Mouse (Mus musculus) monocyte, adult 2 months (primary cell): ENCODE data around the gene Slc16a5.

Source experiments
- DNase-seq, 2 experiments: peaks; one replicate each; pipeline ENCODE4 v3.0.0; 2022; ENCODE audit warnings: low spot score in 2 of 2, low read depth in 1 of 2

Gene Slc16a5

DNA sequence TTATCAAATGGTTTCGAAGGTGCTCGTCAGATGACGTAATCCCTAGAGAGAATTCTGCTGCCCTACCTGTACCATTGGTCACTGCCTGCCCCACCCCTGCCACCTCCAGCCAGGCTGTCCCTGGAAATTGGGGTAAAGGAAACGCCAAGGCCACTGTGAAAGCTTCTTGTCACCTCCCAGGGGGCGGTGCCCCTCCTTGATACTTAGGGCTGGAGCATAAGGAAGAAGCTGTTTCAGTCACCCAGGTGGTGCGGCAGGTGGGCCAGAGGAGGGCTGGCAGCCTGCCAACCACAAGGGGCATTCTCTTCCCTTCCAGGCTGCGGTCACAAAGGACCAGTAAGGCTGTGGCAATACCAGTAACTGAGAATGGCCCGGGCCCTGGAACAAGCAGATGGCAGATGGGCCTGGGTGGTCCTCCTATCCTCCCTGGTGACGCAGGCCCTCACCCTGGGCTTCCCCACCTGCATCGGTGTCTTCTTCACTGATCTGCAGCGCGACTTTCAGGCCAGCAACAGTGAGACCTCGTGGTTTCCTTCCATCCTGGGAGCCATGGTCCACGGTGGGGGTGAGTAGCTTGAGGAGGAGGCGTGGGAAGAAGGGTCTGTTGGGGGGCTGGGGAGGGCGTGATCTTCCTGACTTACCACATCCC is at the start of gene Slc16a5:
Gene Slc16a5 (plus strand): TSS at position 232 of the 649 bp plus-strand sequence.
- DNase-seq, result no peak

DNA sequence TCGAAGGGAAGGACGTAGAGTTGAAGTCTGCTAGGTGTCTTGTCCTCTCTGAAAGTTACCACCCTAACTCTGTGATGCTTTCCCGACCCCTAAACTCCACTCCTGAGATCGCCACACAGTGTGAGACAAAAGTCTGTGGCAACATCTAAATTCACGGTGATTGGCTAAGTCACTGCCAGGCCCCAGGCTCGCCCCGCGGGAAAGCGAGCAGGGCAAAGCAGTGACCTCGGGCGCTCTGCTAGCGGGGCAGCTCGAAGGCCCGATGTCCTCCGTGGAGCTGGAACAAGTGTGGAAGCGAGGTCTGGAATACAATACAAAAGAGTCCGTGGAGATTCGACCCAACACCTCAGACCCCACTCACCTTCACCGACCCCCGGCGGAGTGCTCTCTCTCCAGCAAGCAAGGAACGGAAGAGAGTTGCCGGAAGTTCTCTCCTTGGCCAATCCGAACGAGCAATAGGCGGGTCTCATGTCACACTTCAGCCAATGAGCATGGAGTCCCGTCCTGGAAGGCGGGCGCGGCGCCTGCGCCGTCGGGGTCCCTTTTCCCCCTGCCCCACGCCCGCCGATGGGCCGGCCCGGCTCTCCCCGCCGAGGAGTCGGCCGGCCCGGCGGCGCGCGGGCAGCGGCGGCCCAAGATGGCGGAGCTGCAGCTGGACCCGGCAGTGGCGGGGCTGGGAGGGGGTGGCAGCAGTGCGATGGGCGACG is 42.6 kb upstream of the Slc16a5 start, which contains the start of the genes Atp5h and Kctd2:
Gene Atp5h (minus strand): TSS at position 432 of the 707 bp plus-strand sequence.
Gene Kctd2 (plus strand): TSS at position 598 of the 707 bp plus-strand sequence.
- DNase-seq, result peak; percentile 87 to 89

- DNase-seq, result no peak
Measured at GRCm38 (mm10) chr11:115420336-115421190, 41.7 kb upstream of the Slc16a5 start.

- DNase-seq, result no peak
Measured at GRCm38 (mm10) chr11:115421328-115421727, 40.9 kb upstream of the Slc16a5 start.

DNA sequence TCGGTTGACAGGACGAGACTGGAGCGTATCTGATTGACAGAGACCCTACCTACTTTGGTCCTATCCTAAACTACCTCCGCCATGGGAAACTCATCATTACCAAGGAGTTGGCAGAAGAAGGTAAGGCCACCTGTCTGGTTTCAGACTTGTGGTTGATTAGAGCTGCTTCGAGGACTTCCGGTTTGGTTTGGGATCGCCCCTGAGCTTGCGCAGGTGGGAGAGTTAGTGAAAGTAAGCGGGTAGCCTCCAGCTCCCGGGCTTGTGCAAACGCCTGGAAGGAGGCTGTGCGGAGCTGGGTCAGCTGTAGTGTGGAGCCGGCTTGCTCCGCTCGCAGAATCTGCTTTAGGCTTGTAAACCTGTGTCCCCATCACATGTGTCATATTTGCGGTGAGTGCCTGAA is 40.3 kb upstream of the Slc16a5 start:
- no peak for DNase-seq

DNA sequence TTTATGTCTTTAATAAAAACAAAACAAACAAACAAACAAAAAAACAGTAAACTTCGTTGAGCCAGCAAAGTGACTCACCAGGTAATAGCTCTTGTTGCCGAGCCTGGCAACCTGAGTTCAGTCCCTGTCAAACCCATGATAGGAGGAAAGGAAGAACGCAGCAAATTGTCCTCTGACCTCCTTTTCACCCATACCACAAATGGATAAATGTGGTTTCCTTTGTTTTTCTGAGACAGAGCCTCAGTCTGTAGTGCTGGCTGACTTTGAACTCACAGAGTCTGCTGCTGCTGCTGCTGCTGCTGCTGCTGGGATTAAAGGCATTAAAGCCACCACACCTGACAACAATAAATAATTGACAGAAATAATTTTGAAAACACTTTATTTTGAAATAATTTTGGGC is 39.2 kb upstream of the Slc16a5 start:
- DNase-seq, result no peak

DNA sequence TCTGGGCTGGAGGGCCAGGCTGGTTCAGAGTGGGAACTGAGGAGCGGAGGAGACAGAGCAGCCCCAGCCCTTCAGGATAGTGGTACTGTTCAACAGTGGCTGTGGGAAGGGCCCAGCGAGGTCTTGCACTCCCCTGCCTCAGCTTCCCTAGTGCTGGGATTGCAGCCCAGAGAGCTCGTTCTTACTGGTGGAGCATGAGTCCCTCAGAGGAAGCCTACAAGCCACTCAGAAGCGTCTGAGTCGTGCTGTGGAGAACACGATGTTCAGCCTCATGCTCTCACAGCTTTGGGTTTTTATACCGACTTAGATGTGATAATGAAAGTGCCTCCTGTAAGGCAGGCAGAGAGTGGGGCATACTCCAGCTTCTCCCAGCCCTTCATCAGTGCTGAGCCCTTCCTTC is 37.6 kb upstream of the Slc16a5 start:
- no peak for DNase-seq

GRCm38 (mm10) chr11:115425671-115426070 is 36.6 kb upstream of the Slc16a5 start:
- DNase-seq, result no peak

DNA sequence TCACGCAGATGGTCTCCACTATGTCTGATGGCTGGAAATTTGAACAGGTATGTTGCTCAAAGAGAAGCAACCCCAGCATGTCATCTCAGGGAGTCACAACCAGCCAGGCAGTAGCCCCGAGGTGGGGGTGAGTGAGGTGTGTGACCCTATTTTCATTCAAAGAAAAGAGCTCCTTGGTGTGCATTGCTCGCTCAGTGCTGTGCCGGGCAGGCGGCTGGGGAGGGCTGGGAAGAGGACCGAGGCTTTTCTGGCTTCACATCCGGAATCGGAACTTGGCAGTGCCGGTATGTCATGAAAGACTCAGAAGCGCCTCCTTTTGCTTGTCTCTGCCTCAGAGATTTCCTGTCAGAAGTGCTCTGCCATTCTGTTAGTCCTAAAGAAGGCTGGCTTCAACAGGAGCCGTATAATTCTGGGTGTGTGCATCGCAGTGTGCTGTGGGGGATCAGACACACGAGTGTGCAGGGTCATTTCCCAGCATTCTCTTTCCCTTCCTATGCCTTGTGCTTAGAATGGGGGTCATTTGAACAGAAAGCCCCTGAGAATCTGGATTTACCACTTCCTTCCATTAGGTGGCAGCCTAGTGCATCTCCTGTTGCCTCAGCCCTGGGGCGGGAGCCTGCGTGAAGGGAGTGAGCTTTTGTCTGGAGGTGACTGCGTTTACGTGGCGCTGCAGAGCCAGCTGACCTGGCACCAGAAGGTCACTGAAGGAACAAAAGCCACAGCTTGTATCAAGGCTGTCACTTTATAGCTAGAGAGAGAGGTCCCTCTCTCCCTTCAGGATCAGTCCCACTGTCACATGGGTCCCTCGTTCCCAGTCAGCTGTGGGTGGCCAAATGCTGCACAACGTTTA is 34.6 kb upstream of the Slc16a5 start:
- peak in 1 of 2 experiments; percentile 33 for DNase-seq

DNA sequence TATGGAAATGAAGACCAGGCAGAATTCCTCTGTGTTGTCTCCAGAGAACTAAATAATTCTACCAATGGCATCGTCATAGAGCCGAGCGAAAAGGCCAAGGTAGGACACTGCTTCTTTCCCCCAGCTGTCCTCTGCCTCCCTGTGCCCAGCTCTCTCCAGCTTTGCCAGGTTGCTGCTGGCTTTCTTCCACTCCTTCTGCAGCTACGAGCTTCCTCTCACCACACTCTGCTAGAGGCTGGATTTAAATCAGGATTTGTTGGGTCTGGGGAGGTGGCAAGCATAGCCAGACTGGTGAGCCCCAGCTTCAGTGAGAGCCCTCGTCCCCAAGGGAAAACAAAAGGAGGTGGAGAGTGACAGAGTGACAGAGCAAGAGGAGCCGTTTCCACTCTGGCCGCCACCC is 33.0 kb upstream of the Slc16a5 start:
- DNase-seq, result no peak

GRCm38 (mm10) chr11:115430561-115430960 is 31.7 kb upstream of the Slc16a5 start:
- no peak for DNase-seq

- DNase-seq, result no peak
Measured at GRCm38 (mm10) chr11:115432814-115433213, 29.5 kb upstream of the Slc16a5 start.

DNA sequence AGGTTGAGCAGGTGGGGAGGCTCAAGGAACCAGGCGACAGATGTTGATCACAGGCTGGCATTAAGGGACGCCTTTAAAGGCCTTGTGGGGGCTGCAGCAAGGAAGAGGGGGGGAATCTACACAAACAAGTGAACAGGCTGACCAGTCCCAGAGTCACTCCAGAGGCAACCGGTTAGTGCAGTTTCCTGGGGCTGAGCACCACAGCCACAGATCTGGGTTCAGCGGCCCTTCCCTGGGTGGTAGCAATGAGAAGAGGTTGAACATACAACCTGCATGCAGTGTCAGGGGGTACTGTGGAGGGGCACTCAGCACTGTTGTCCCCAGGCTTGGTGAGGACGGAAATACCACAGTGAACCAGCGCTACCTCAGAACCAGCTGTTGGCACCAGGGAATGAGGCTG is 28.9 kb upstream of the Slc16a5 start:
- no peak for DNase-seq

- no peak for DNase-seq
Measured at GRCm38 (mm10) chr11:115435596-115436337, 26.5 kb upstream of the Slc16a5 start.

GRCm38 (mm10) chr11:115437571-115438122 is 24.6 kb upstream of the Slc16a5 start:
- no peak for DNase-seq

DNA sequence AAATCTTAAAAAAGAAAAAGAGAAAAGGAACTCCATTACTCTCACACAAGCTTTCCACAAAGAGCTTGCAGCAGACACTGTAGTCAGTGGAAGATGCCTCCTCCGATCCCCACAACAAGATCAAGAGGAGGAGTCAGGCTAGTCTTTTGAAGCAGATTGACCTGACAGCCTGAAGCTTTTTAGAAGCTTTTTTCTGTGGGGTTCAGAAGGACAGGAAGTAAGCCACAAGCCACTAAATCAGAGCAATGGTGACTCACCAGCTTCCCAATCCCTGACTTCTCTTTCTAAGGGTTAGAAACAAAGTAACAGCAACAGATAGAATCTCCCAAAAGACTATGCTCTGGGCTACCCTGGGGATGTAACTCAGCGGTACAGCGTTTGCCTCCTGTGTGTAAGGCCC is 22.9 kb upstream of the Slc16a5 start:
- DNase-seq, result peak in 1 of 2 experiments; percentile 28

DNA sequence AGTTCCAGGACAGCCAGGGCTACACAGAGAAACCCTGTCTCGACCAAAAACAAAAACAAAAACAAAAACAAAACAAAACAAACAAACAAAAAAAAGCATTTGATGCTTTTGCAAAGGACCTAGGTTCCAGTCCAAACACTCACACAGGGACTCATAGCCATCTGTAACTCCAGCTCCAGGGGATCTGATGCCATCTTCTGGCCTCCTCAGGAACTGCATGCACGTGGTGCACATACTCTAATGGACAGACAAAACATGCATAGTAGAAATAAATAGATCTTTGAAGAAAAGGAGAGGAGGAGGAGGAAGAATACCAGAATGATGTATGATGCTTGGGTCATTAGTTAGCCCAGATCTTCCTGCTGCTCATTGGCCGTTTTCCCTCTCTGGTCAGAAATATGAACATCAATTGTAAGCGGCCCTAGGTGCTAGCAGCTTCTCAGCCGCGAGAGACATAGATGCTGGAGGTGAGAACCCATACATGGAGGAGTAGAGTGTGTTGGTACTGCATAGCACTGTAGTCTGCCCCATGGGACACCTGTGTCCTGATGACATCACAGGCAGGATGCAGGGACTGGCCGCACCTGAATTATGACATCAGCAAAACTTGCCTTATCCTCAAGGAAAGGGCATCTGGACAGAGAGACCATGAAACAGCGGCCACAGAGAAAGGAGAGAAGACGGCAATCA is 22.2 kb upstream of the Slc16a5 start, which contains the start of gene Trim80:
Gene Trim80 (plus strand): TSS at position 640 of the 690 bp plus-strand sequence.
- DNase-seq, result no peak

GRCm38 (mm10) chr11:115441417-115441816 is 20.9 kb upstream of the Slc16a5 start:
- DNase-seq, result no peak

DNA sequence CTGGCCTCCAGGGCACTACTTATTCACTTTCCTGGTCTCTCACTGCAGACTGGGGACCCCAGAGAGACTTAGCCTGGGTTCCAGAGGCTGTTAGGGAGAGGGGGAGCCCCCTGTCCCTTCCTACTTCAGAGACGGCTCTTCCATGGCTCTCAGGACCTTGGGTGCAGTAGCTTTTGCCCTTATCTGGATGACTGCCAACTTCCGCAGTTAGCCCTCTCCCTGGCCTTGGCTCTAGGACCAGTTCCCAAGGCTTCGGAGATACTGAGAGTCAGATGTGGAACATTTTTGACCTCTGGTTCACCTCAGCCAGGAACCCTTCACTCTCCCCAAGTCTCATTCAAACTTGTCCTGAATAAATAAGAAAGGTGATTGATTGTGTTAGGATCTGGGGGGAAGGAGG is 15.4 kb upstream of the Slc16a5 start:
- no peak for DNase-seq
